Mouse (Mus musculus): ENCODE results near the gene Gm10406. TPM values are rescaled to one million over a fixed set of nuclear protein-coding genes. Genes with fewer than 3 reads are reported as not detected.
"Not testable (repeated sequence)": the region's sequence is repeated elsewhere in the genome, so short reads cannot be mapped to it uniquely, and the experiment has no call there.

Gene Gm10406
- total RNA-seq (2014; rRNA removed) (not detected in 2 replicates), polyA plus RNA-seq (2012; rRNA removed) (not detected in 2 replicates)

DNA sequence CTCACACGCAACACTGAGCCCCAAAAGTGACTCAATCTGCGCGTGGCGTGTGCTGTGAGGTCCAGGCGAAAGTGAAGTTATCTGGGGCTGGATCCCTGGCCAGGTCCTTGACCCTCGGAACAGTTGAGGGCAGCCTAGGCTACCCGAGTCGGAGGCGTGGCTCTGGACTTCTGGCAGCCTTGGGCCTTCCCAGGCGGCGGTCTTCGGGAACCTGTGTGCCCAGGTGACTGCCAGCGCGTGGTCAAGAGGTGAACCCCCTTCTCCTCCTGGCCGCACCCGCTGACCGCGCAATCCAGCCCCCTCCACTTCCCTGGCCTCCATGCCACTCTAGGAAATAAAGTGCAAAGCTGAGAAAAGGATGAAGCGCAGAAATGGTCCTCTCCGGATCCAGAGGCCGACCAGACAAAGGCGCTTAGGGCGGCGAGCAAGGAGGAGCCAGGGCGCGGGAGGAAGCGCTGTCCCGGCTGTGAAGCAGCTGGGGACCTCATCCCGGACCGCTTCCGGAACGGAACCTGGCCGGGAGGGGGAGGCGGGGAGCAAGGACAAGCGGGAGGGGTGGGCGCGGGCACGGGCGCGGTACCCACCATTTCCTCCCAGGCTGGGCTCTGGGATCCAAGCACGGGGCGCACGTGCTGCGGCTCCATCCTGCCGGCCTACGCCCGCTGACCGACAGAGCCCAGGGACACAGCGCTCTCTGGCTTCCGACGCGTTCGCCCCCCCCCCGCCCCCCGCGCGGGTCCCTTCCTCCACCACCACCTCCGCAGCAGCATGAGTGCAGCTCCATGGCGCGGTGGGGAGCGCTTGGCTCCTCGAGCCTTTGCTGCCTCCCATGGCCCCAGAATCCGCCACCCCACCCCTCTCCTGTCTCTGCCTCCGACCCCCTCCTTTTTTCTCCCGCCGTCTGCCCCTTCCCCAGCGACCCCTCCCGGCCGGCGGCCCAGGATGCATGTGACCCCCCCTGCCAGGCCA, at the start of gene Gm10406:
Gene Gm10406, minus strand, starts transcription at position 669 of the 969 bp plus-strand sequence.
- H3K79me2 ChIP-seq (ENCODE audit: control insufficient read depth, insufficient read depth, low read length); H3K36me3 ChIP-seq (ENCODE audit: control insufficient read depth, insufficient read depth, low read length); H3K9ac ChIP-seq (ENCODE audit: low read depth, low read length); DNase-seq (ENCODE audit: extremely low read depth, low read depth, low spot score); H3K27me3 ChIP-seq (ENCODE audit: control insufficient read depth, insufficient read depth, low read length); H3K27ac ChIP-seq (replicated peaks; ENCODE audit: insufficient read depth, low read depth, low read length); H3K4me1 ChIP-seq (ENCODE audit: control insufficient read depth, insufficient read depth, low read length); H3K4me3 ChIP-seq (ENCODE audit: insufficient read depth, low read depth, low read length): not testable (repeated sequence)
- WGBS, result 2% methylated on average over 55 of the region's 70 CpGs

DNA sequence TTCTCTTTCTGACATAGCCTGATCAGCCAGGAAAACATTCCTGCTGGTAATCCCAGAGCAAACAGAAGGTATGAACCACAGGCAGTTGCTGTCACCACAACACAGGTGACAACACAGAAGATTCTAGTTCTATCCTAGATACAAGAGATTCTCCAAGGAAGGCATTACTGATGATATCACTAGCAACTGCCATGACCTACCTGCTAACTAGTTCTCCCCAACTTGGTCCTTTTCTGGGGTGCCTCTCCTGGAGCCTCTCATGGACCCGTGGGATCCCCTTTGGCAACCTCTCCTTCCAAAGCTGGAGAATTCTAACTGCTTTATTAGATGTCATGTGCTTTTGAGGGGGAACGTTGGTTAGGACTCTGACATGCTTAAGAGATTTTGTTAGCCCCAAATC, 17.6 kb upstream of the Gm10406 start, which contains the start of gene Gm3685:
Gene Gm3685, minus strand, starts transcription at position 101 of the 400 bp plus-strand sequence.
- H3K4me1 ChIP-seq (ENCODE audit: control insufficient read depth, insufficient read depth, low read length), result not testable (repeated sequence)

DNA sequence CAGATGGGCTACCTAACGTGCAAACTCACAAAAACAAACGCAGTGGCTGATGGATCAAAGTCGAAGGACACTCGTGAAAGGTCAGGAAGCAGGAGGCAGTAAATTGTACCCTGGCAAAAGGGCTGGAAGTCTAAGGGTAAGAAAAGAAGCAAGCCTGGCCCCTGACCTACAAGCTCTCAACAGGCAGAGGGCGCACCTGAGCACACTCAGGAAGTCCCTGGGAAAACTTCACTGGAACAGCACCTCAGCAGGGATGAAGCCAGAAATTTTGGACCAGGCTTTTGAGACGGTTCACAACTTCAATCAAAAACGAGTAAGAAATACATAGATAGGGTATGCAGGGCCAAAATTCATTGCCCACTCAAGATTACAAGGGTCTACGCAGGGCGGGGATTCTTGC, 975 bp downstream of the Gm10406 start:
- WGBS, result 4% methylated on average over 9 of the region's 9 CpGs

More for the DNA sequence above, 17.6 kb upstream of the Gm10406 start, which contains the start of gene Gm3685:
- no CpG with 5 or more reads among the region's 2 CpGs for WGBS
- H3K4me3 ChIP-seq (ENCODE audit: insufficient read depth, low read depth, low read length); H3K27me3 ChIP-seq (ENCODE audit: control insufficient read depth, insufficient read depth, low read length); DNase-seq (ENCODE audit: extremely low read depth, low read depth, low spot score); H3K36me3 ChIP-seq (ENCODE audit: control insufficient read depth, insufficient read depth, low read length); H3K27ac ChIP-seq (replicated peaks; ENCODE audit: insufficient read depth, low read depth, low read length); H3K79me2 ChIP-seq (ENCODE audit: control insufficient read depth, insufficient read depth, low read length); H3K9ac ChIP-seq (ENCODE audit: low read depth, low read length): not testable (repeated sequence)

DNA sequence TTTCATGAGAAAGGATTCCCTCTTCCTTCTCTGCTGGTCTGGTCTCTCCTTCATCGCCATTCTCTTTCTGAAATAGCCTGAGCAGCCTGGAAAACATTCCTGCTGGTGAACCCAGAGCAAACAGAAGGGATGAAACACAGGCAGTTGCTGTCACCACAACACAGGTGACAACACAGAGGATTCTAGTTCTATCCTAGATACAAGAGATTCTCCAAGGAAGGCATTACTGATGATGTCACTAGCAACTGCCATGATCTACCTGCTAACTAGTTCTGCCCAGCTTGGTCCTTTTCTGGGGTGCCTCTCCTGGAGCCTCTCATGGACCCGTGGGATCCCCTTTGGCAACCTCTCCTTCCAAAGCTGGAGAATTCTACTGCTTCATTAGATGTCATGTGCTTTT, 53.5 kb downstream of the Gm10406 start, which contains the start of gene Gm6356:
Gene Gm6356, minus strand, starts transcription at position 101 of the 400 bp plus-strand sequence.
- WGBS, result 41% methylated on average over 1 of the region's 2 CpGs
- H3K27me3 ChIP-seq (ENCODE audit: control insufficient read depth, insufficient read depth, low read length); H3K4me1 ChIP-seq (ENCODE audit: control insufficient read depth, insufficient read depth, low read length); H3K4me3 ChIP-seq (ENCODE audit: insufficient read depth, low read depth, low read length); H3K27ac ChIP-seq (replicated peaks; ENCODE audit: insufficient read depth, low read depth, low read length); DNase-seq (ENCODE audit: extremely low read depth, low read depth, low spot score); H3K9ac ChIP-seq (ENCODE audit: low read depth, low read length); H3K36me3 ChIP-seq (ENCODE audit: control insufficient read depth, insufficient read depth, low read length); H3K79me2 ChIP-seq (ENCODE audit: control insufficient read depth, insufficient read depth, low read length): not testable (repeated sequence)

More for the DNA sequence above, 975 bp downstream of the Gm10406 start:
- H3K4me3 ChIP-seq (ENCODE audit: insufficient read depth, low read depth, low read length); H3K4me1 ChIP-seq (ENCODE audit: control insufficient read depth, insufficient read depth, low read length); H3K36me3 ChIP-seq (ENCODE audit: control insufficient read depth, insufficient read depth, low read length); H3K27ac ChIP-seq (replicated peaks; ENCODE audit: insufficient read depth, low read depth, low read length); H3K27me3 ChIP-seq (ENCODE audit: control insufficient read depth, insufficient read depth, low read length); DNase-seq (ENCODE audit: extremely low read depth, low read depth, low spot score); H3K79me2 ChIP-seq (ENCODE audit: control insufficient read depth, insufficient read depth, low read length); H3K9ac ChIP-seq (ENCODE audit: low read depth, low read length): not testable (repeated sequence)

Other genes starting within 250 kb of the Gm10406 start
- not detected in 2 replicates for gene Gm3642, start 187.1 kb downstream of the Gm10406 start, total RNA-seq (2014; rRNA removed)
- not detected in 2 replicates for gene Gm3642, start 187.1 kb downstream of the Gm10406 start, polyA plus RNA-seq (2012; rRNA removed)
- gene Gm3667, start 137.5 kb downstream of the Gm10406 start, total RNA-seq (2014; rRNA removed), result not detected in 2 replicates
- not detected in 2 replicates for gene Gm3667, start 137.5 kb downstream of the Gm10406 start, polyA plus RNA-seq (2012; rRNA removed)
- not detected in 2 replicates for gene Gm6356, start 53.6 kb downstream of the Gm10406 start, total RNA-seq (2014; rRNA removed)
- not detected in 2 replicates for gene Gm6356, start 53.6 kb downstream of the Gm10406 start, polyA plus RNA-seq (2012; rRNA removed)
- gene Gm3685, start 17.5 kb upstream of the Gm10406 start, total RNA-seq (2014; rRNA removed), result not detected in 2 replicates
- gene Gm3685, start 17.5 kb upstream of the Gm10406 start, polyA plus RNA-seq (2012; rRNA removed), result not detected in 2 replicates
- not detected in 2 replicates for gene Gm3696, start 73.2 kb upstream of the Gm10406 start, total RNA-seq (2014; rRNA removed)
- gene Gm3696, start 73.2 kb upstream of the Gm10406 start, polyA plus RNA-seq (2012; rRNA removed), result not detected in 2 replicates
- gene Gm6676, start 98.0 kb upstream of the Gm10406 start, total RNA-seq (2014; rRNA removed), result not detected in 2 replicates
- not detected in 2 replicates for gene Gm6676, start 98.0 kb upstream of the Gm10406 start, polyA plus RNA-seq (2012; rRNA removed)
- not detected in 2 replicates for gene Gm3512, start 147.1 kb upstream of the Gm10406 start, total RNA-seq (2014; rRNA removed)
- not detected in 2 replicates for gene Gm3512, start 147.1 kb upstream of the Gm10406 start, polyA plus RNA-seq (2012; rRNA removed)
- not detected in 2 replicates for gene Gm16434, start 167.1 kb upstream of the Gm10406 start, total RNA-seq (2014; rRNA removed)
- gene Gm16434, start 167.1 kb upstream of the Gm10406 start, polyA plus RNA-seq (2012; rRNA removed), result not detected in 2 replicates
- gene Gm3727, start 237.3 kb upstream of the Gm10406 start, total RNA-seq (2014; rRNA removed), result not detected in 2 replicates
- not detected in 2 replicates for gene Gm3727, start 237.3 kb upstream of the Gm10406 start, polyA plus RNA-seq (2012; rRNA removed)